Mouse (Mus musculus) adrenal gland (tissue): ENCODE data around the gene Fgf23.

Experiments
- intact Hi-C: fragments of 180-260 bp; cut with DNase I; formaldehyde crosslinking; loops from one replicate; pipeline ENCODE4 v1.15.1; 2025

Gene Fgf23

GRCm38 (mm10) chr6:127109402-127109930 lies 36.8 kb downstream of the Fgf23 start, which contains the start of gene Tigar:
Gene Tigar, minus strand, starts transcription at chr6:127109557.
- intact Hi-C loops: no loop called here

GRCm38 (mm10) chr6:127114753-127115456 lies 42.2 kb downstream of the Fgf23 start:
- intact Hi-C loops: no loop called here

DNA sequence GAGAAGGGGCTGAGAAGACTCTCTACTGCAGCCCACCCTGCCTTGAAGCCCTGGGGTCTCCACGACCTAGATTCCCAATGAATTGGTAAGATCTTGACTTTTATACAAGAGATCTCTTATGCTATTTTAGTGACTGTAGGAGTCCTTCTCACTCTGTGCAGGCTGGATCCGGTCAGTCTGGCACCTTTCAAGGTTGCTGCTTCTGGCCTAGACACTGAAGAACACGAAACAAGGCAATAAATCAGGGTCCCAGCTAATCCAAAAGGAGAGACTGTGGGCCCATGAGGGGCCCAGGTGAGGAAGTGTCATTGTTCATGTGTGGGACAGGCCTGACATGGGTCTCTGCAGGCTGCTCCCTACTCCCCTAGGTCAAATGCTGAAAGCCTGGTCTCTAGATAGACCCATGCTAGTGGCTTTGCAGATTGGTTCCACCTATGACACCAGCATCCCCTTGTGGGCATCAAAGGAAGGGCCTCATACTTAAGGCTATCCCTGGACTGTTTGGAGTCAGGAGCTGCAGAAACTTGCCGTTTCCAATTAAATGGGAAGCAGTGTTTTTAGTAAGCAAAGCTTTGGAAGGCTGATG lies 49.6 kb downstream of the Fgf23 start:
- intact Hi-C loops: loop anchor here (5.0 kb wide), 1 partner anchor 170 kb away; no protein-coding TSS in a partner anchor

DNA sequence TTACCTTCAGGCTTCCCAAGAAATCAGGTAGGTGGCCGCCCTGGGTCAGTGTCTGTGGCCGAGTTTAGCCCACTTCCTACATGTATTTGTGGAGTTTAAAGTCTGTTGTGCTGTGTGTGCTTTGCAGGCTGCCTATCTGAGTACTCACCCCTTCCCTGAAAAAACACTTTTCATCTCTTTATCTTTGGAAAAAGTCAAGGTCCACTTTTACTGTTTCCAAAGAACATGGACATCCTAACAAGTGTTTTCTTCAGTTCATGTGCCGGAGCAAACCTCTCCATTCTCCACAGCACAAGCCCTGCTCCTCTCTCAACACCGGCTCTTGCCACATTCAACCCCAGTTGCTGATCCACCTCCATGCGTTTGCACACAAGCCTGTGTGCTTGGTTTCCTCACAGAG lies 50.3 kb downstream of the Fgf23 start:
- intact Hi-C loops: loop anchor here (5.0 kb wide), 1 partner anchor 171 kb away; no protein-coding TSS in a partner anchor

DNA sequence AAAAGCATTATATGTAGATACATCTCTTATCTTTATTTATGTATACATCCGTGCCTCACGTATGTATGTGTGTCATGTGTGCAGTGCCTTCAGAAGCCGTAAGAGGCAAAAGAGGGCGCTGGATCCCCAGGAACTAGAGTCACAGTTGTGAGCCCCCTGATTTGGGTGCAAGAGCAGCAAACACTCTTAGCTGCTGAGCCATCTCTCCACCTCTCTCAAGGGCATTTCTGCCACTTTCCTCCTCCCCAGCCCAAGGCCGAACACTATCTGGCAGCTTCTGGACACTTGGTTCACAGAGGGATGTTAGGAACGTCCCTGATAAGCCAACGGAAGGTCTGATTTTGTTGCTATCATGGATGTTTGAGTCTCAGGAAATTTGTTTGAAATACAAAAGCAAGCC lies 50.8 kb downstream of the Fgf23 start:
- intact Hi-C loops: loop anchor here (5.0 kb wide), 1 partner anchor 171 kb away; no protein-coding TSS in a partner anchor

- intact Hi-C loops: no loop called here
Measured at GRCm38 (mm10) chr6:127129659-127130058, 57.0 kb downstream of the Fgf23 start.

GRCm38 (mm10) chr6:127130377-127130776 lies 57.7 kb downstream of the Fgf23 start:
- intact Hi-C loops: no loop called here
